Mouse (Mus musculus) layer of hippocampus, postnatal 10 days (tissue): Measurements from ENCODE around the gene Cdc42ep4. TPM values are rescaled to one million over a fixed set of nuclear protein-coding genes. Genes with fewer than 3 reads are reported as not detected.
A peak's percentile ranks its signal among the peaks of the same experiment; 100 is the strongest.

Source experiments
- DNase-seq, 2 experiments: peaks; one replicate each; pipeline ENCODE4 v3.0.0; 2021; ENCODE audit warnings: low spot score in 2 of 2
- total RNA-seq, 2 experiments: library from RNA; stranded (reverse); gene quantifications; 2 replicates each; pipeline ENCODE4 v1.2.3; 2021

Gene Cdc42ep4
- total RNA-seq, 2 experiments from 2014 or later = 43.2 to 47.6 TPM

GRCm38 (mm10) chr11:113687031-113687430, 64.7 kb downstream of the Cdc42ep4 start:
- no peak for DNase-seq

- DNase-seq = peak in 1 of 2 experiments; percentile 27
These were observed 66.8 kb downstream of the Cdc42ep4 start for GRCm38 (mm10) chr11:113684707-113685426.

GRCm38 (mm10) chr11:113683957-113684706, 67.5 kb downstream of the Cdc42ep4 start, which contains the start of the genes Fam104a and D11Wsu47e:
TSS of gene Fam104a (minus strand) at chr11:113684155.
TSS of gene D11Wsu47e (plus strand) at chr11:113684412.
- DNase-seq = peak; percentile 96

GRCm38 (mm10) chr11:113683627-113683956, 68.1 kb downstream of the Cdc42ep4 start:
- no peak for DNase-seq

- DNase-seq = peak; percentile 53 to 54
These were observed 68.6 kb downstream of the Cdc42ep4 start for GRCm38 (mm10) chr11:113682897-113683626.

GRCm38 (mm10) chr11:113681979-113682378, 69.7 kb downstream of the Cdc42ep4 start:
- no peak for DNase-seq

- no peak for DNase-seq
These were observed 70.7 kb downstream of the Cdc42ep4 start for GRCm38 (mm10) chr11:113680954-113681353.

- DNase-seq = no peak
These were observed 73.3 kb downstream of the Cdc42ep4 start for GRCm38 (mm10) chr11:113678373-113678772.

GRCm38 (mm10) chr11:113677378-113677777, 74.3 kb downstream of the Cdc42ep4 start:
- no peak for DNase-seq

Other genes with a start within 250 kb of the Cdc42ep4 start
- 10 to 100 TPM; 47.4 to 48.2 TPM for gene Sstr2, start 132.5 kb downstream of the Cdc42ep4 start, total RNA-seq
- gene Cog1, start 102.7 kb downstream of the Cdc42ep4 start, total RNA-seq = 10 to 100 TPM; 39.1 TPM
- gene Slc39a11, start 101.8 kb downstream of the Cdc42ep4 start, total RNA-seq = 10 to 100 TPM; 33.1 to 34.0 TPM
- 10 to 100 TPM; 22.6 to 24.9 TPM for gene Fam104a, start 67.7 kb downstream of the Cdc42ep4 start, total RNA-seq
- 10 to 100 TPM; 13.3 to 15.4 TPM for gene D11Wsu47e, start 67.5 kb downstream of the Cdc42ep4 start, total RNA-seq
- not detected for gene Cpsf4l, start 41.9 kb downstream of the Cdc42ep4 start, total RNA-seq